Mouse (Mus musculus) erythroblast, embryonic 14.5 days (primary cell): Measurements from ENCODE around the gene Crisp2.

Experiments
- GATA1 ChIP-seq: IDR thresholded peaks from 2 replicates; pipeline ENCODE4 v1.6.1; 2012; ENCODE audit warnings: low read length, inconsistent platforms, mixed read lengths
- TAL1 ChIP-seq: IDR thresholded peaks from 3 replicates; pipeline ENCODE4 v1.6.1; 2012; ENCODE audit warnings: low read length, inconsistent platforms, mixed read lengths

- TF ChIP-seq GATA1 (no peak), TAL1 (no peak)
These were observed 30.5 kb upstream of the Crisp2 start for GRCm38 (mm10) chr17:40837308-40837707.
